Mouse (Mus musculus) midbrain, postnatal 0 days (tissue): ENCODE data around the gene Oxct2a. TPM values are rescaled to one million over a fixed set of nuclear protein-coding genes. Genes with fewer than 3 reads are reported as not detected.

Source experiments
- ATAC-seq: fragments of 200-750 bp; cut with Nextera tagmentation; 2 replicates; pipeline ENCODE4 v1.8.0; 2017; ENCODE audit warnings: moderate number of reproducible peaks, mild to moderate bottlenecking, moderate TSS enrichment, moderate library complexity; ENCODE audit not compliant: low FRiP score
- DNase-seq: peaks from one replicate; pipeline ENCODE4 v3.0.0-alpha.2; 2015; ENCODE audit warnings: low spot score
- H3K27ac ChIP-seq: fragments of 300-500 bp; sonication (generic); 2 replicates; pipeline ENCODE4 v1.5.1; 2014; ENCODE audit warnings: low read depth, mild to moderate bottlenecking, low read length, mixed read lengths
- H3K27me3 ChIP-seq: fragments of 300-500 bp; sonication (generic); 2 replicates; pipeline ENCODE4 v1.6.1; 2014; ENCODE audit warnings: low read length, control low read depth, mixed read lengths; ENCODE audit not compliant: insufficient read depth
- H3K36me3 ChIP-seq: fragments of 300-500 bp; sonication (generic); 2 replicates; pipeline ENCODE4 v1.6.1; 2014; ENCODE audit warnings: low read length, control low read depth, mixed read lengths; ENCODE audit not compliant: insufficient read depth
- H3K4me1 ChIP-seq: fragments of 300-500 bp; sonication (generic); 2 replicates; pipeline ENCODE4 v1.6.1; 2014; ENCODE audit warnings: mild to moderate bottlenecking, control low read depth, antibody characterized with exemption, low read length, mixed read lengths; ENCODE audit not compliant: insufficient read depth
- H3K4me2 ChIP-seq: fragments of 300-500 bp; sonication (generic); 2 replicates; pipeline ENCODE4 v1.6.1; 2014; ENCODE audit warnings: low read depth, mild to moderate bottlenecking, low read length, mixed read lengths; ENCODE audit not compliant: poor library complexity, severe bottlenecking
- H3K4me3 ChIP-seq: fragments of 300-500 bp; sonication (generic); 2 replicates; pipeline ENCODE4 v1.5.1; 2014; ENCODE audit warnings: low read depth, mild to moderate bottlenecking, low read length, moderate library complexity
- H3K9ac ChIP-seq: fragments of 300-500 bp; sonication (generic); replicated peaks from 2 replicates; pipeline ENCODE4 v1.6.1; 2014; ENCODE audit warnings: mild to moderate bottlenecking, low read length, moderate library complexity, mixed read lengths; ENCODE audit not compliant: poor library complexity, severe bottlenecking
- H3K9me3 ChIP-seq: fragments of 300-500 bp; sonication (generic); 2 replicates; pipeline ENCODE4 v1.6.1; 2016; ENCODE audit warnings: low read length, control low read depth
- CTCF ChIP-seq: IDR thresholded peaks from 2 replicates; pipeline ENCODE4 v1.5.1; 2016; ENCODE audit warnings: antibody characterized with exemption, mild to moderate bottlenecking
- WGBS: fragments of 180-500 bp; shearing (Covaris S2); extraction: QIAGEN DNeasy Blood & Tissue Kit; methylation state at CpG from one replicate; pipeline ENCODE4 v1.1.7; 2014; 5-methylcytosine and 5-hydroxymethylcytosine counted together
- polyA plus RNA-seq: library from polyadenylated mRNA; unstranded; fragments of >200 nt; fragmentation: Nextera tagmentation; extraction: Ambion mirVana; gene quantifications from 2 replicates; pipeline ENCODE4 v1.2.1, GENCODE M21; 2015
- total RNA-seq: library from RNA; depleted of rRNA; stranded (reverse); fragments of >200 nt; gene quantifications from 2 replicates; pipeline ENCODE4 v1.2.3, GENCODE M21; 2014; rRNA removed

Oxct2a gene
- total and polyA plus RNA-seq, 2 experiments from 2014 or later, result 0.21 TPM; not detected in 1

DNA sequence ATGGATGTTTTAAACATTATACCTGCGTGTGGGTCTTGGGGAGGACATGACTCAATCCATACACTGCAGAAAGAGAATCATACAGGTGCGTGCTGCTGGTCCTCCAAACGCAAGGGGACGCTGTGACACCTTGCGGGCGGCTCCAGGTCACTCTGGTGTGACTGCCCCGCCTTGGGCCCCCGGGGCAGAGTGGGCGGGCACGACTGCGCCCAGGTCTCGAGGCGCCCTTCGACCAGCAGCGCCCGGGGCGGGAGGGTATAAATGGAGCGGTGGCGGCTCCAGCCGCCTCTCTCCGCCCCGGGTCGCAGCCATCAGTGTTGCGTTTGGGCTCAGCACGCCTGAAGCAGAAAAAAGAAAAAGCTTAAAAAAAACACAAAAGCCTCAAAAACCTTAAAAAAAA is 40.9 kb downstream of the Oxct2a start:
- peak; percentile 91 for DNase-seq
- Histone ChIP-seq H3K27me3 (no peaks in the 10 kb centered on the region), H3K4me3 (peak overlapping the region; percentile 58), H3K9ac (peak overlapping the region; percentile 54), H3K27ac (no peak overlapping the region; the same call in 1 of the 2 replicates), H3K9me3 (no peaks in the 10 kb centered on the region), H3K4me2 (peak overlapping the region; percentile 71), H3K4me1 (peaks cover 7% of the 10 kb centered on the region), H3K36me3 (0 out of 2 replicates have a peak, but pooled peaks cover 6% of the 10 kb centered on the region)
- under 1% methylated on average over 25 of the region's 25 CpGs for WGBS
- ATAC-seq, result peak; percentile 87
- TF ChIP-seq CTCF, result peak; percentile 90

DNA sequence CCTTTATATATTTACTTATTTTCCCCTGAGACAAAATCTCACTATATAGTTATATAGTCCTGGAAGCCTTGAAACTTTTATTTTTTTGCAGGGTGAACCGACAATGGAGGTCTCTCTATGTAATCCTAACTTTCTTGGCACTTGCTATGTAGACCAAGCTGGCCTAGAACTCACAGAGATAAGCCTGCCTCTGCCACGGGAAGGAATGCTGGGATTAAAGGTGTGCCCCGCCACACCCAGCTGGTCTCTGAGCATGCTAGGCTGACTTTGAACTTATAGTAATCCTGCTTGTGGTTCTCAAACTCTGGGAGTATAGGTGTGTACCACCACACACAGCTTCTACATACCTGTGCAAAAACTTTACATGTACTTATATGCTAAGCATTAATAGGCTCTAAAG is 43.3 kb downstream of the Oxct2a start:
- Histone ChIP-seq H3K9me3 (no peaks in the 10 kb centered on the region), H3K4me1 (peaks cover 7% of the 10 kb centered on the region), H3K27ac (no peak overlapping the region), H3K27me3 (no peaks in the 10 kb centered on the region), H3K36me3 (no peaks in the 10 kb centered on the region), H3K4me3 (no peak overlapping the region), H3K4me2 (no peak overlapping the region), H3K9ac (no peak overlapping the region)
- no peak for ATAC-seq
- WGBS, result 72% methylated on average over 3 of the region's 3 CpGs
- DNase-seq, result no peak
- TF ChIP-seq CTCF, result no peak

Other genes with a start within 250 kb of the Oxct2a start
- 0.42 and 1.5 TPM in 2 replicates for gene Bmp8b, start 218.5 kb downstream of the Oxct2a start, total RNA-seq
- 0.45 and 0.56 TPM in 2 replicates for gene Bmp8b, start 218.5 kb downstream of the Oxct2a start, polyA plus RNA-seq
- gene Oxct2b, start 207.4 kb downstream of the Oxct2a start, total RNA-seq, result 0.94 and 2.1 TPM in 2 replicates
- 0.58 and 0.91 TPM in 2 replicates for gene Oxct2b, start 207.4 kb downstream of the Oxct2a start, polyA plus RNA-seq
- 17.7 and 28.1 TPM in 2 replicates for gene Ppie, start 183.7 kb downstream of the Oxct2a start, total RNA-seq
- 41.7 and 41.9 TPM in 2 replicates for gene Ppie, start 183.7 kb downstream of the Oxct2a start, polyA plus RNA-seq
- 53.7 and 64.5 TPM in 2 replicates for gene Hpcal4, start 140.4 kb downstream of the Oxct2a start, total RNA-seq
- gene Hpcal4, start 140.4 kb downstream of the Oxct2a start, polyA plus RNA-seq, result 63.4 and 67.6 TPM in 2 replicates
- gene Nt5c1a, start 122.1 kb downstream of the Oxct2a start, total RNA-seq, result 1.9 and 2.4 TPM in 2 replicates
- gene Nt5c1a, start 122.1 kb downstream of the Oxct2a start, polyA plus RNA-seq, result 0.33 and 0.45 TPM in 2 replicates
- 2.9 and 5.0 TPM in 2 replicates for gene Heyl, start 90.1 kb downstream of the Oxct2a start, total RNA-seq
- 4.7 and 5.1 TPM in 2 replicates for gene Heyl, start 90.1 kb downstream of the Oxct2a start, polyA plus RNA-seq
- 85.4 and 88.6 TPM in 2 replicates for gene Pabpc4, start 61.3 kb downstream of the Oxct2a start, total RNA-seq
- 23.5 and 25.0 TPM in 2 replicates for gene Pabpc4, start 61.3 kb downstream of the Oxct2a start, polyA plus RNA-seq
- 0.09 and 0.44 TPM in 2 replicates for gene Bmp8a, start 19.6 kb upstream of the Oxct2a start, total RNA-seq
- 0.23 and 0.58 TPM in 2 replicates for gene Bmp8a, start 19.6 kb upstream of the Oxct2a start, polyA plus RNA-seq